Mouse (Mus musculus): ENCODE measurements around the gene Slc34a3. TPM values are rescaled to one million over a fixed set of nuclear protein-coding genes. Genes with fewer than 3 reads are reported as not detected.

Gene Slc34a3
- total RNA-seq, 2 experiments from 2014 or later, result not detected

DNA sequence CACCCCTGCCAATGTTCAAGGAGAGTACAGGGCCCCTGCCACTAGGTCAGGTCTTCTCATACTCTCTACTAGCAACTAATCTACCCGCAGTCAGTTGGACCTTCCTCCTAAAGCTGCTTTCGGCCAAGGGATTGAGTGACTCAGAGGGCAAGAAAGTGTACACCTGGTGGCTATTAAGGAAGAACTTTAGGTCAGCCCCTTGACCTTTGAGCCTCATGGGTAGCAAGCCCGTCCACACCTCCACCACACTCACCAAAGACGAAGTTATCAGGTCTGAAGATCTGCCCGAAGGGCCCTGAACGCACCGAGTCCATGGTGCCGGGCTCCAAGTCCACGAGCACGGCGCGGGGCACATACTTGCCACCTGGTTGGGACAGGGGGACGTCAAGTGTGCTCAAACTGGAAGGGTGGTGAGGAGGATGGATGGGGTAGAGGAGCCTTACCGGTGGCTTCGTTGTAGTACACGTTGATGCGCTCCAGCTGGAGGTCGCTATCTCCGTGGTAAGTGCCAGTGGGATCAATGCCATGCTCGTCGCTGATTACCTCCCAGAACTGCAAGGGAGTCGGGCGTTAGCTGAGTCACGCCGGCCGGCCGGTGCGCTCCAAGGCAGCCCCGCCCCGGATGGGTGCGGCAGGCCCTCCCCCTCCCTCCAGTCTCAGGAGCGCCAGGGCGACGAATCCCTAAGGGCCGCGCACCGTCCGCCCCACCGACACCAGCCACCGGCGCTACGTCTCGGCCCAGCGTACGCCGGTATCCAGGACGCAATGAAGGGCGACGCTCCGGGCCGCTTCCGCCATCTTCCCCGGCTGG, 10.3 kb downstream of the Slc34a3 start:
- peak; percentile 79 for DNase-seq (ENCODE audit: extremely low spot score in 1 of 2, low spot score in 2 of 2)
- Histone ChIP-seq H3K4me3 (peak overlapping the region; percentile 93), H3K27ac (peak overlapping the region; percentile 96)
- TF ChIP-seq CTCF (IDR thresholded peaks at IDR 0.05), result no peak
- intact Hi-C loops (cut with DNase I), result loop anchor here (2.0 kb wide), 1 partner anchor 13 kb away; the partner anchor contains the start of gene Nelfb

DNA sequence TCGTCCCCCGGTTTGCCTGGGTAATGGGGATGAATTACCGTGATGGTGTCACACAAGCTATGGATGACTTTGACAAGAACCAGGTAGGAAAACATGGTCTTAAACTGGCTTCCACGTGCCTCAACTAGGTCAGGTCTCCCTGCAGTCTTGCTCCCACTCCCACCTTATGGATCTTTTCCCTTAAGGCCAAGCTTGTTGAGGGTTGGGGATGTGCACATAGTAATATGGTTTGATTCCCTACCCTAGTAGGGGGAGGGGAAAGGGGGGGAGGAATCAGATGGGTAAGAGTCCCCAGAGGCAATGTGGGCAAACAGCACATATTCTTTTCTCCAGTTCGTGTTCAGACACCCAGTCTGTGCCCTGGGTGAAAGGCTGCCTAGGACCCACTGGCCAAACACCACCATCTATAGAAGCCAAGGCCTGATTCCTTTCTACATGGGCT, 12.8 kb downstream of the Slc34a3 start:
- DNase-seq (ENCODE audit: extremely low spot score in 1 of 2, low spot score in 2 of 2), result no peak
- no peak overlapping the region for H3K4me3 ChIP-seq
- no peak for TF ChIP-seq CTCF (IDR thresholded peaks at IDR 0.05)
- intact Hi-C loops (cut with DNase I), result no loop called here
- H3K27ac ChIP-seq, result no peak overlapping the region

DNA sequence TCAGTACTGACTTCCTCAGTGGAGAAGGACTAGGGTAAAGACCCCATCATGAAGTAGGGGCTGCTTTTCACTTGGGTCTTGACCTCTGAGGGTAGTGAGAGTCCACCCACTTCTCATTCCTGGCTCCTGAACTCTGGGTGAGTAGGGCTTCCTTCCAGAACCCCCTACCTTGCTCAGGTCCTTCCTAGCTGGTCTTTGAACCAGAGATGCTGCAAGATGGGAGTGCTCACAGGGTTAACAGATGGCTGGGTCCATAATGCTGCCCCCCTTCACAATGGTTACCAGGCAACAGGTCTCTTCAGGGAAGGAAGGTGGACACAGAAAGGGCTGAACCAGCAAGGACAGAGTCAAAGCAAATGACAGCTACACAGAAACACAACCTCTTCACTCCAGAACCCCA, 15.7 kb downstream of the Slc34a3 start, which contains the start of gene Fam166a:
Gene Fam166a, plus strand, starts transcription at position 301 of the 400 bp plus-strand sequence.
- no peak within 1 kb of the TSS for H3K4me3 ChIP-seq
- intact Hi-C loops (cut with DNase I), result no loop called here
- no peak within 1 kb of the TSS for H3K27ac ChIP-seq
- DNase-seq (ENCODE audit: extremely low spot score in 1 of 2, low spot score in 2 of 2), result no peak
- no peak for TF ChIP-seq CTCF (IDR thresholded peaks at IDR 0.05)

DNA sequence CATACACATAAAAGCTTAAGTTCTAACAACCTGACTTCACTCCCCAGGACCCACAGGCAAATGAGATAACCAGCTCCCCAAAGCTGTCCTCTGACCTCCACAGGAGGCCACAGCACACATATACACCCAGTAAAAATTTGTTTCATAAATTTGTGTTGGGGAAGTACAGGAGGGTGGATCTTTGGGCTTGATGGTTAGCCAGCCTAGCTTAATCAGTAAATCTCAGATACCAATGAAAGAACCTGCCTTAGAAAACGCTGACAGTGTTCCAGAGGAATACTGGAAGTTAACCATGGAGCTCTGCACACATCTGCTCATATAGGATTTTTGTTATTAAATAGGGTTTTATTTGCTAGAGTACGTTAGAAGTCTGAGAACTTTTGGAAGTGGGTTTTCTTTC, 16.5 kb downstream of the Slc34a3 start:
- H3K27ac ChIP-seq, result no peak overlapping the region
- H3K4me3 ChIP-seq, result no peak overlapping the region
- TF ChIP-seq CTCF (IDR thresholded peaks at IDR 0.05), result no peak
- DNase-seq (ENCODE audit: extremely low spot score in 1 of 2, low spot score in 2 of 2), result no peak
- intact Hi-C loops (cut with DNase I), result no loop called here

DNA sequence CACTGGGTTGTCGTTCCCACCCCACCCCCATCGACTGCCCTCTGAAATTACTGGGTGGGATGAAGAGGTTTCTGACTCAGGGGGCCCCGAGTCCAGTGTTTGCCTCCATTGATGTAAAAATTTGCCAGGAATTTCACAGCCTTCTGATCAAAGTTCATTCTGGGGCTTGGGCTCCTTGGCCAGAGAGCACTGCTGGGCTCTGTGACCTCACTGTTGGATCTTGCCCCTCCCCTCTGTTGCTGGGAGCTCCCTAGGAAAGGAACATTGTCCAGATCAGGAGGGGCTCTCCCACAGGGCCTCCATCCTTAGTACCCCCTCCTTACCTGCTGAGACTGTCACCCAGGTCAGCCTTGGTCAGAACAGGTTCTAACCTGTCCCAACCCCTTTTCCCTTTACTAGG, 19.7 kb downstream of the Slc34a3 start, which contains the start of gene Stpg3:
Gene Stpg3, minus strand, starts transcription at position 194 of the 400 bp plus-strand sequence.
- Histone ChIP-seq H3K27ac (no peak within 1 kb of the TSS), H3K4me3 (no peak within 1 kb of the TSS)
- no peak for TF ChIP-seq CTCF (IDR thresholded peaks at IDR 0.05)
- intact Hi-C loops (cut with DNase I), result no loop called here
- DNase-seq (ENCODE audit: extremely low spot score in 1 of 2, low spot score in 2 of 2), result no peak

DNA sequence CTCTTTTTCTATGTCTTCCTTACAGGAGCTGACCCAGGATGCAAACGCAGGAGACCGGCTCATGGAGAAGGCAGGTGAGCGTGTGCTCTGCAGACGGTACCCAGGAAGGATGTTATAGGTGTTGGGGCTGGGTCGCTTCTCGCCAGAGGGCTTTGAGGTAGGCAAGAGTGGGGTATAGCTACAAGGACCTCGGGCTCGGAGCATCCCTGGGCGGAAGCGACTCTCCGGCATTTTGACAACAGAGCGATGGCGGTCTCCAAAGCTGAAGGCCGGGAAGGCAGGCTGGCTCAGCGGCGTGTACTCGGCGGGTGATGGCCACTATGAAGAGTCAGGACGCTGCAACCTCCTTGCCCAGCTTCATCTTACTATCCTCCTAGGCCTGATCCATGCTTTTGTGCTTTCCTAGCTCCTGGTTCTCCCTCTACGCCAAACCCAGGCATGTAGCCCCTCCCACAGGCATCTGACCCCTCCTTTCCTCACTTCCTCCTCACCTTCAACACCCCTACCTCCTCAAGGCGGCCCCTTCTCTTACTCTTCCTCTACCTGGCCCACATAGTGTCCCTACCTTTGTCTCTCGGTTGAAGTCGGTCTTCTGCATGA, 20.8 kb downstream of the Slc34a3 start:
- intact Hi-C loops (cut with DNase I), result no loop called here
- no peak for DNase-seq (ENCODE audit: extremely low spot score in 1 of 2, low spot score in 2 of 2)
- no peak for TF ChIP-seq CTCF (IDR thresholded peaks at IDR 0.05)
- H3K4me3 ChIP-seq, result no peak overlapping the region
- H3K27ac ChIP-seq, result no peak overlapping the region

DNA sequence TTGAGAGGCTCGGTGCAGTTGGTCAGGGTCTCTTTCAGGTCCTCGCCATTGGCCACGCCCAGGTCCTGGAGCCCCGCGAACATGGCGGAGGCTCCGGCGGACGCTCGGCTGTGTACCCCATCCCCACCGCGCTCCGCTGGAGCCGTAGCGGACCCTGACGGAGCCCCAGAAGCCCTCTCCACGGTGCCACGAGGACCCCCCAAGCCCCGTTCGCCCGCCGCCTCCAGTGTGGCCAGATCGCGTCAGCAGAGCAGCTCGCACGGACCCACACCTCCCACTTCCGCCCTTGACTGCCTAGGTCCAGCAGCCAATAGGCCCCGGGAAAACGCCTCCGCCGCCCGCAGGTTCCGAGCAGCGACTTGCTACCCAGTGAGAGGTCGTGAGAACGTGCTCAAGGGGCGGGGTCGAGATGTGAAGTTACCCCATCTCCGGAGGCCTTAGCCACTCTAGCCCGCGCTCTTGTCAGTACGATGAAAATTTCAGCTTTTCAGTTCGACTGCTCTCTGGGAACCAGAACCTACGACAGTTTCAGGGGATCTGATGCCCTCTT, 23.0 kb downstream of the Slc34a3 start, which contains the start of gene Nelfb:
Gene Nelfb, minus strand, starts transcription at position 369 of the 550 bp plus-strand sequence.
- TF ChIP-seq CTCF (IDR thresholded peaks at IDR 0.05), result no peak
- DNase-seq (ENCODE audit: extremely low spot score in 1 of 2, low spot score in 2 of 2), result peak; percentile 81 to 82
- intact Hi-C loops (cut with DNase I), result loop anchor here (2.0 kb wide), 1 partner anchor 14 kb away; the partner anchor contains the start of gene Tubb4b
- H3K4me3 ChIP-seq, result peak within 1 kb of the TSS; percentile 97
- H3K27ac ChIP-seq, result peak within 1 kb of the TSS; percentile 98

DNA sequence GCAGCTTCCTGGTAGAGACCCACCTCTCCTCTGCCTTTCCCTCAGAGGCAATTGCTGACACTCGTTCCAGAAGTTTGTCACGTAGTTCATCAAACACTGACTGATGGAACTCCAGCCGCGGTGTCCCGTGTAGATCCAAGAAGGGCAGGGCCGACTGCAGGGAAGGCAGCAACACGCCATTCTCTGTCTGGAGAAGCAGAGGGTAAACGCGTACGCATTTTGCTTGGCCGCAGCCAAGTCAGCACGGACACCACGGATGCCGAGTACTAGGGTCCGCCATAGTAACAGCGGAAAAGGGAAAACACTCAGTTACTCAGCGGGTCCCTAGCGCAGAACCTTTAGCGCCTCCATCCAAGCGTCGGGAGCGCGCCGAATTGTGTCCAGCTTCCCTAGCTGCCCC, 23.5 kb downstream of the Slc34a3 start:
- DNase-seq (ENCODE audit: extremely low spot score in 1 of 2, low spot score in 2 of 2), result no peak
- intact Hi-C loops (cut with DNase I), result loop anchor here (2.0 kb wide), 1 partner anchor 14 kb away; the partner anchor contains the start of gene Tubb4b

DNA sequence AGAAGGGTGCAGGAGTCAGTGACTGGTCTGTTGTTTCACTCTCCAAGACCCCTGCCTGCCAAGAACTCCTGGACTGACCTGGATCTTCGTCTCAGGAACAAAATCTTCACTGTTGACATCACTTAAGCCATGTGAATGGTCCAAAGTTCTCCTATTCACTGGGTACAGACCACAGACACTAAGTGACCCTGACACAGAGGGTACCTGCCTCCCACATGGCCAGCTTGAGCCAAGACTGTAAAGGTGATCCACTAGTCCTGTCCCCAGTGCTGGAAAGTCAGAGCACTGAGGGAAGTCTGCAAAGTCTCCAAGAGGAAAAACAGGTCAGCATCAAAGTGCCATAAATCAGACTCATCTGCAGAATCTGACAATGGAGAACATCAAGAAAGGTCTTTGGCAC, 26.6 kb downstream of the Slc34a3 start:
- no peak for DNase-seq (ENCODE audit: extremely low spot score in 1 of 2, low spot score in 2 of 2)
- intact Hi-C loops (cut with DNase I), result no loop called here
- no peak for TF ChIP-seq CTCF (IDR thresholded peaks at IDR 0.05)
- Histone ChIP-seq H3K4me3 (no peak overlapping the region), H3K27ac (no peak overlapping the region)

More for the DNA sequence above, 23.5 kb downstream of the Slc34a3 start:
- TF ChIP-seq CTCF (IDR thresholded peaks at IDR 0.05), result no peak
- peak overlapping the region; percentile 98 for H3K27ac ChIP-seq
- peak overlapping the region; percentile 97 for H3K4me3 ChIP-seq

DNA sequence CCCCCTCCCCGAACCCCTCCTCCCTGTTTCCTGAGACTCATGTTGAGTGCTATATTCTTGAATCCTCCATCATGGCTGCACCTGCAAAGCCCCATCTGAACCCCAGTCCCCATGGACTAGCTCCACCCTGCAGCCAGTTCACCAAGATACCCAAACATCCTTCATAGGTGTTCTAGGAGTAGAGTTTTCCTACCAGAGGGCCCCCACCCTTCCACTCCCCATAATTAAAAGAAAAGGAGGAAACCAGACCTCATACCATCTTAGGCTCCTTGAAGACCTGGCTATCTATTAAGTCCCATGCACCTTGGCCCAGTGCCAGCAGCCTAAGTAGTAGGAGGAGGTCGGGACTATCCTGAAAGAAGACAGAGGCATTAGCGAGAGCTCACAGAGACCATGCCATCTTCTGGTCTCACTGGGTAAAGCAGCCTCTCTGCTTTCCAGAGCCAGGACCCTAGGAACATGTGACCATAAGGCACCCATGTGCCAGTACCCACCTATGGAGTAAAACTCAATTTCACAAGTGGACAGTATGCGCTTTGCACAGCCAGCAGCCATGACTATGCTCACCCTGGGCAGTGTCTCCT, 30.4 kb downstream of the Slc34a3 start:
- TF ChIP-seq CTCF (IDR thresholded peaks at IDR 0.05), result peak; percentile 17
- no peak overlapping the region for H3K4me3 ChIP-seq
- intact Hi-C loops (cut with DNase I), result no loop called here
- DNase-seq (ENCODE audit: extremely low spot score in 1 of 2, low spot score in 2 of 2), result no peak
- H3K27ac ChIP-seq, result no peak overlapping the region

DNA sequence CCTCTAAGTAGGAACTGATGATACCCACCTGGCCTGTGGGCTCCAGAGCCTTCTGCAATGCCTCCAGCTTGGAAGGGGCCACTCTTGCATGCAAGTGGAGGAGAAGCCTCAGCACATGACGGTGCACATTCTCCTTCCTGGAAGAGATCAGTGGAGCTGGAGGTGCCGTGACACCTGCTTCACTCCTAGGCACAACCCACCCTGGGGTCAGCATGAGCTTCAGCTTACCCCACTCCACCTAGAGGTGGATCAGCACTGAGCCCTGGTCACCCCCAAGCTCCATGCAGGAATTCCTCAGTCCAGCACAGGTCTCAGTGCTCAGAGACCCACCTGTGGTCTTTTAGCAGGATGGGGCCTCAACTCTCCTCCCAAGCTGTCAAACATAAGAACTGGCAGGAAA, 33.5 kb downstream of the Slc34a3 start:
- Histone ChIP-seq H3K4me3 (no peak overlapping the region), H3K27ac (no peak overlapping the region)
- DNase-seq (ENCODE audit: extremely low spot score in 1 of 2, low spot score in 2 of 2), result no peak
- no peak for TF ChIP-seq CTCF (IDR thresholded peaks at IDR 0.05)
- intact Hi-C loops (cut with DNase I), result no loop called here
